Mouse (Mus musculus): Measurements from ENCODE around the gene Tjap1. TPM values are rescaled to one million over a fixed set of nuclear protein-coding genes. Genes with fewer than 3 reads are reported as not detected.
A peak's percentile ranks its signal among the peaks of the same experiment; 100 is the strongest.

The Tjap1 gene
- polyA plus RNA-seq, 1 experiment from 2014 or later = 59.9 TPM

- H3K36me3 ChIP-seq = peaks cover 85% of the 10 kb centered on the region
- 0 out of 2 replicates have a peak overlapping the region, but pooled peaks have one; percentile 53 for H3K27ac ChIP-seq
- H3K4me3 ChIP-seq (replicated peaks) = no peak overlapping the region
- no peak overlapping the region for H3K4me2 ChIP-seq
- peaks cover 5% of the 10 kb centered on the region; the same call in 1 of the 2 replicates for H3K4me1 ChIP-seq (replicated peaks)
- no peaks in the 10 kb centered on the region for H3K9me3 ChIP-seq
- no peak for ATAC-seq (ENCODE audit: insufficient number of reproducible peaks, insufficient read depth, low FRiP score, low TSS enrichment, low read depth)
- H3K9ac ChIP-seq (replicated peaks) = no peak overlapping the region
- 77% methylated on average over 7 of the region's 7 CpGs for WGBS
- no peaks in the 10 kb centered on the region for H3K27me3 ChIP-seq
These were observed 15.3 kb downstream of the Tjap1 start for GRCm38 (mm10) chr17:46267511-46267910.

GRCm38 (mm10) chr17:46266986-46267385, 15.8 kb downstream of the Tjap1 start:
- H3K36me3 ChIP-seq = peaks cover 86% of the 10 kb centered on the region
- WGBS = 59% methylated on average over 6 of the region's 6 CpGs
- H3K27ac ChIP-seq = peak overlapping the region; percentile 53

GRCm38 (mm10) chr17:46265918-46266618, 16.8 kb downstream of the Tjap1 start:
- peak; percentile 43; the same call in 1 of the 2 replicates for ATAC-seq (ENCODE audit: insufficient number of reproducible peaks, insufficient read depth, low FRiP score, low TSS enrichment, low read depth)

More at GRCm38 (mm10) chr17:46266986-46267385, 15.8 kb downstream of the Tjap1 start:
- Histone ChIP-seq H3K9me3 (no peaks in the 10 kb centered on the region), H3K9ac (replicated peaks) (no peak overlapping the region), H3K4me1 (replicated peaks) (peaks cover 4% of the 10 kb centered on the region; the same call in 1 of the 2 replicates), H3K4me2 (no peak overlapping the region), H3K27me3 (no peaks in the 10 kb centered on the region), H3K4me3 (replicated peaks) (no peak overlapping the region)
- ATAC-seq (ENCODE audit: insufficient number of reproducible peaks, insufficient read depth, low FRiP score, low TSS enrichment, low read depth) = no peak

GRCm38 (mm10) chr17:46265502-46265901, 17.3 kb downstream of the Tjap1 start:
- no peak overlapping the region for H3K4me2 ChIP-seq
- no peak overlapping the region; the same call in 1 of the 2 replicates for H3K9ac ChIP-seq (replicated peaks)
- H3K27me3 ChIP-seq = no peaks in the 10 kb centered on the region
- no peak overlapping the region for H3K27ac ChIP-seq
- no peaks in the 10 kb centered on the region for H3K9me3 ChIP-seq
- ATAC-seq (ENCODE audit: insufficient number of reproducible peaks, insufficient read depth, low FRiP score, low TSS enrichment, low read depth) = no peak
- peaks cover 86% of the 10 kb centered on the region for H3K36me3 ChIP-seq
- H3K4me1 ChIP-seq (replicated peaks) = peaks cover 4% of the 10 kb centered on the region; the same call in 1 of the 2 replicates
- 69% methylated on average over 12 of the region's 12 CpGs for WGBS
- H3K4me3 ChIP-seq (replicated peaks) = no peak overlapping the region

More at GRCm38 (mm10) chr17:46265918-46266618, 16.8 kb downstream of the Tjap1 start:
- Histone ChIP-seq H3K4me3 (replicated peaks) (no peak overlapping the region), H3K4me1 (replicated peaks) (peaks cover 4% of the 10 kb centered on the region; the same call in 1 of the 2 replicates), H3K27me3 (no peaks in the 10 kb centered on the region), H3K9ac (replicated peaks) (no peak overlapping the region; the same call in 1 of the 2 replicates), H3K36me3 (peaks cover 86% of the 10 kb centered on the region), H3K27ac (peak overlapping the region; percentile 53), H3K4me2 (no peak overlapping the region), H3K9me3 (no peaks in the 10 kb centered on the region)
- 23% methylated on average over 14 of the region's 14 CpGs for WGBS

GRCm38 (mm10) chr17:46262201-46262694, 20.6 kb downstream of the Tjap1 start:
- no peak overlapping the region for H3K4me3 ChIP-seq (replicated peaks)
- peaks cover 4% of the 10 kb centered on the region; the same call in 1 of the 2 replicates for H3K4me1 ChIP-seq (replicated peaks)
- H3K27ac ChIP-seq = no peak overlapping the region
- H3K4me2 ChIP-seq = no peak overlapping the region
- WGBS = 97% methylated on average over 5 of the region's 5 CpGs
- peaks cover 98% of the 10 kb centered on the region for H3K36me3 ChIP-seq
- ATAC-seq (ENCODE audit: insufficient number of reproducible peaks, insufficient read depth, low FRiP score, low TSS enrichment, low read depth) = no peak
- H3K27me3 ChIP-seq = no peaks in the 10 kb centered on the region
- no peak overlapping the region for H3K9ac ChIP-seq (replicated peaks)
- H3K9me3 ChIP-seq = no peaks in the 10 kb centered on the region

- Histone ChIP-seq H3K36me3 (peaks cover 84% of the 10 kb centered on the region), H3K9me3 (0 out of 2 replicates have a peak, but pooled peaks cover 7% of the 10 kb centered on the region), H3K27me3 (peaks cover 21% of the 10 kb centered on the region), H3K4me3 (replicated peaks) (no peak overlapping the region), H3K9ac (replicated peaks) (no peak overlapping the region), H3K4me2 (no peak overlapping the region), H3K4me1 (replicated peaks) (peaks cover under 1% of the 10 kb centered on the region), H3K27ac (no peak overlapping the region)
- 90% methylated on average over 17 of the region's 17 CpGs for WGBS
- no peak for ATAC-seq (ENCODE audit: insufficient number of reproducible peaks, insufficient read depth, low FRiP score, low TSS enrichment, low read depth)
These were observed 23.2 kb downstream of the Tjap1 start for GRCm38 (mm10) chr17:46259675-46260074.

- Histone ChIP-seq H3K9ac (replicated peaks) (no peak overlapping the region), H3K36me3 (peaks cover 72% of the 10 kb centered on the region), H3K27me3 (peaks cover 30% of the 10 kb centered on the region), H3K9me3 (0 out of 2 replicates have a peak, but pooled peaks cover 7% of the 10 kb centered on the region), H3K27ac (no peak overlapping the region), H3K4me1 (replicated peaks) (peaks cover 8% of the 10 kb centered on the region), H3K4me2 (no peak overlapping the region), H3K4me3 (replicated peaks) (no peak overlapping the region)
- no peak for ATAC-seq (ENCODE audit: insufficient number of reproducible peaks, insufficient read depth, low FRiP score, low TSS enrichment, low read depth)
- WGBS = 93% methylated on average over 30 of the region's 30 CpGs
These were observed 24.4 kb downstream of the Tjap1 start for GRCm38 (mm10) chr17:46258279-46259053.

GRCm38 (mm10) chr17:46255147-46255546, 27.7 kb downstream of the Tjap1 start:
- ATAC-seq (ENCODE audit: insufficient number of reproducible peaks, insufficient read depth, low FRiP score, low TSS enrichment, low read depth) = no peak
- Histone ChIP-seq H3K4me1 (replicated peaks) (peaks cover 11% of the 10 kb centered on the region), H3K36me3 (peaks cover 63% of the 10 kb centered on the region), H3K4me3 (replicated peaks) (no peak overlapping the region; the same call in 1 of the 2 replicates), H3K4me2 (no peak overlapping the region), H3K9ac (replicated peaks) (no peak overlapping the region), H3K27ac (no peak overlapping the region), H3K27me3 (peaks cover 30% of the 10 kb centered on the region), H3K9me3 (0 out of 2 replicates have a peak, but pooled peaks cover 7% of the 10 kb centered on the region)
- WGBS = 36% methylated on average over 6 of the region's 6 CpGs

GRCm38 (mm10) chr17:46254106-46254505, 28.7 kb downstream of the Tjap1 start:
- H3K27me3 ChIP-seq = peaks cover 30% of the 10 kb centered on the region
- no peak overlapping the region for H3K27ac ChIP-seq
- no peak; the same call in 1 of the 2 replicates for ATAC-seq (ENCODE audit: insufficient number of reproducible peaks, insufficient read depth, low FRiP score, low TSS enrichment, low read depth)
- peaks cover 18% of the 10 kb centered on the region for H3K4me1 ChIP-seq (replicated peaks)
- H3K4me3 ChIP-seq (replicated peaks) = peak overlapping the region; percentile 71
- under 1% methylated on average over 53 of the region's 54 CpGs for WGBS
- peak overlapping the region; percentile 100 for H3K4me2 ChIP-seq
- H3K36me3 ChIP-seq = peaks cover 63% of the 10 kb centered on the region
- H3K9me3 ChIP-seq = 0 out of 2 replicates have a peak, but pooled peaks cover 7% of the 10 kb centered on the region
- H3K9ac ChIP-seq (replicated peaks) = peak overlapping the region; percentile 62

GRCm38 (mm10) chr17:46253452-46254084, 29.3 kb downstream of the Tjap1 start, which contains the start of gene Lrrc73:
Lrrc73 (plus strand) TSS chr17:46253531.
- H3K27ac ChIP-seq = no peak within 1 kb of the TSS
- H3K36me3 ChIP-seq = peaks cover 60% of the 10 kb centered on the region
- H3K27me3 ChIP-seq = peaks cover 30% of the 10 kb centered on the region
- H3K9ac ChIP-seq (replicated peaks) = peak within 1 kb of the TSS; percentile 62
- 3% methylated on average over 37 of the region's 48 CpGs for WGBS
- peak within 1 kb of the TSS; percentile 100 for H3K4me2 ChIP-seq
- ATAC-seq (ENCODE audit: insufficient number of reproducible peaks, insufficient read depth, low FRiP score, low TSS enrichment, low read depth) = peak; percentile 54; the same call in 1 of the 2 replicates
- peaks cover 23% of the 10 kb centered on the region for H3K4me1 ChIP-seq (replicated peaks)
- H3K4me3 ChIP-seq (replicated peaks) = peak within 1 kb of the TSS; percentile 71
- H3K9me3 ChIP-seq = 0 out of 2 replicates have a peak, but pooled peaks cover 7% of the 10 kb centered on the region
